Mouse (Mus musculus): ENCODE measurements around the gene Pgbd5. TPM values are rescaled to one million over a fixed set of nuclear protein-coding genes. Genes with fewer than 3 reads are reported as not detected.

Pgbd5 gene
- polyA plus RNA-seq, 1 experiment from 2014 or later, result 12.2 TPM

DNA sequence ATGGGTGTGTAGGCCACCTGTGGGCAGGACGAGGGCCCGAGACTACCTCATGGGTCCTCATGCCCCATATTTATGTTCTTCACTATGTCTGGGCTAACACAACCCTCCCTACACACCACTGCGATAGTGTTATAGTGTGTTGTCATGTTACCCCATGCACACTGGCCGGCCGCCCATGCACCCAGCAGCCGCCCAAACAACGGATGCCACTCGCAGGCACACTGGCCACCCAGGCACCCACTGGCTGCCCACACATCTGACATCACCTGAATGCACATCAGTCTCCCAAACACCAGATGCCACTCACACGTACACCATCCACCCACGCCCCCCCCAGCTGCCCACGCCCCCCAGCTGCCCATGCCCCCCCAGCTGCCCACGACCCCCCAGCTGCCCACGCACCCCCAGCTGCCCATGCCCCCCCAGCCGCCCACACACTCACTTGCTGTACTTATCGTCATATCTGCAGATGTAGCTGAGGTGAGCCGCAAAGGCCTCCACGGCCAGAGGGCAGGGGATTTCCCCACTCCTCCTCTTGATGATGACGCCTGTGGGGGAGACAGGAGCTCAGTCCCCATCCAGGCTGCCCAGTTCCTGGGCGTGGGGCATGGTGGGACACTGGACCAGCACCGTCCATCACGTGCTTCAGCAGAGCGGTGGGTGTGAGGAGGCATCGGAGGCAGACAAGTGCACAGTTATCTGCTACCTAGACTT lies 67.9 kb downstream of the Pgbd5 start:
- H3K36me3 ChIP-seq (ENCODE audit: control insufficient read depth, insufficient read depth, low read length), result peaks cover 12% of the 10 kb centered on the region; the same call in 1 of the 2 replicates
- H3K27ac ChIP-seq (ENCODE audit: low read length), result no peak overlapping the region
- no peaks in the 10 kb centered on the region for H3K27me3 ChIP-seq (ENCODE audit: control insufficient read depth, insufficient read depth, low read depth, low read length)
- H3K4me3 ChIP-seq (ENCODE audit: low read depth, low read length), result no peak overlapping the region
- H3K9me3 ChIP-seq (replicated peaks; ENCODE audit: control insufficient read depth, low read length, poor library complexity, severe bottlenecking), result no peaks in the 10 kb centered on the region
- no peak overlapping the region for H3K4me2 ChIP-seq (ENCODE audit: low read length)
- H3K4me1 ChIP-seq (ENCODE audit: control insufficient read depth, insufficient read depth, low read length), result no peaks in the 10 kb centered on the region
- no peak overlapping the region for H3K9ac ChIP-seq (ENCODE audit: low read depth, low read length)
- ATAC-seq, result peak; percentile 41; the same call in 1 of the 2 replicates
- 88% methylated on average over 20 of the region's 23 CpGs for whole genome bisulfite sequencing

DNA sequence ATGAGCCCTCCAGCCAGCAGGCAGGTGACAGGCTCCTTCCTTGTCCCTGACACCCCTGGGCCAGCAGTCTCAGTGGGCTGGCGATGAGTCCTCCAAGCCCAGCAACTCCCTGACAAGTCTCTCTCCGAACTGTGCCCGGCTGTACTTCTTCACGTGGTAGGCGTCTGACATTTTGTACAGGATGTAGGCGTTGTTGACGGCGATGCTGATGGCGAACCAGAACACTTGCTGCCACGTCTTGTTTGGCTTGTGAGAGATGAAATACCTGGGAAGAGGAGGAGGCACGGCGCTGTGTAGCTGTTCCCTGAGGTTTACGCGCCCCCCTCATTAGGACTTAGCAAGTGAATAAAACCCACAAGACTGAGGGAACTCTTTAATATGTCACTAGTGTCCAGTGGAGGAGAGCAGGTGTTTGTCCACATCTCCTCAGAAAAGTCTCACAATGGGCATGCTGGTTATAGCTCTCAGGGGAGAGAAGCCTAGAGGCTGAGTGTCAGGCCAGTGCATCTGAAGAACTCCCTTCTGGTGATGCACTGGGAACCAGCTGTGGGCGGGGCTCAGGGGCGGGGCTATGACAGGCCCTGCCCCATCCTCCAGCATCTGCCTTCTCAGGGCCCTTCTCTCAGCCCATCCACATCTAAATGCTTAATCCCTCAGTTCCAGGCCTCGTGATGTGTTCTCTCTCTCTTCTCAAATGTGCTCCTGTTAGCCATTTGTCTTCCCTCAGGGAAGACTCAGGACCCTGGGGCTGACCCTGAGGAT lies 68.9 kb downstream of the Pgbd5 start:
- 79% methylated on average over 17 of the region's 17 CpGs for WGBS
- H3K9ac ChIP-seq (ENCODE audit: low read depth, low read length), result no peak overlapping the region
- no peaks in the 10 kb centered on the region for H3K4me1 ChIP-seq (ENCODE audit: control insufficient read depth, insufficient read depth, low read length)
- H3K4me2 ChIP-seq (ENCODE audit: low read length), result no peak overlapping the region
- H3K27ac ChIP-seq (ENCODE audit: low read length), result no peak overlapping the region
- no peak for ATAC-seq
- H3K9me3 ChIP-seq (replicated peaks; ENCODE audit: control insufficient read depth, low read length, poor library complexity, severe bottlenecking), result no peaks in the 10 kb centered on the region
- no peak overlapping the region for H3K4me3 ChIP-seq (ENCODE audit: low read depth, low read length)
- no peaks in the 10 kb centered on the region for H3K27me3 ChIP-seq (ENCODE audit: control insufficient read depth, insufficient read depth, low read depth, low read length)
- peaks cover 12% of the 10 kb centered on the region; the same call in 1 of the 2 replicates for H3K36me3 ChIP-seq (ENCODE audit: control insufficient read depth, insufficient read depth, low read length)

DNA sequence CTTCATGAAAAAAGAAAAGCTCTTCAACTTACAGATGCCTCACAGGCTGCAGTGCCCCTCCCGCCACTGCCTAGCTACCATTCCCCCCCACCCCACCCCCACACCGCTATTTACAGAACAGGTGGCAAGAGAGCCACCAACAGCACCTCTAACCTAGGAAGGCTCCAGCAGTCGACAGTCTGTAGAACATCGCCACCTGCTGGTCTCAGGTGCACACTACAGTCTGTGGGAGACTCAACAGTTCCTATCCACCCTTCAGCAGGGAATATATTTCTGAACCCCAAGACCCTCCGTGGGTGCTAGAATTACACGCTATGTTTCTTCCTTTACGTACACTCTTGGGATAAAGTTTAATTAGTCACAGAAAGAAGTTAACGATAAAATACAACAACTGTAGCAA lies 71.2 kb downstream of the Pgbd5 start:
- Histone ChIP-seq H3K4me2 (ENCODE audit: low read length) (no peak overlapping the region), H3K9ac (ENCODE audit: low read depth, low read length) (no peak overlapping the region), H3K36me3 (ENCODE audit: control insufficient read depth, insufficient read depth, low read length) (peaks cover 10% of the 10 kb centered on the region; the same call in 1 of the 2 replicates), H3K27ac (ENCODE audit: low read length) (no peak overlapping the region), H3K9me3 (replicated peaks; ENCODE audit: control insufficient read depth, low read length, poor library complexity, severe bottlenecking) (no peaks in the 10 kb centered on the region), H3K4me1 (ENCODE audit: control insufficient read depth, insufficient read depth, low read length) (no peaks in the 10 kb centered on the region), H3K27me3 (ENCODE audit: control insufficient read depth, insufficient read depth, low read depth, low read length) (no peaks in the 10 kb centered on the region), H3K4me3 (ENCODE audit: low read depth, low read length) (no peak overlapping the region)
- no peak for ATAC-seq
- WGBS, result 14% methylated on average over 8 of the region's 8 CpGs

DNA sequence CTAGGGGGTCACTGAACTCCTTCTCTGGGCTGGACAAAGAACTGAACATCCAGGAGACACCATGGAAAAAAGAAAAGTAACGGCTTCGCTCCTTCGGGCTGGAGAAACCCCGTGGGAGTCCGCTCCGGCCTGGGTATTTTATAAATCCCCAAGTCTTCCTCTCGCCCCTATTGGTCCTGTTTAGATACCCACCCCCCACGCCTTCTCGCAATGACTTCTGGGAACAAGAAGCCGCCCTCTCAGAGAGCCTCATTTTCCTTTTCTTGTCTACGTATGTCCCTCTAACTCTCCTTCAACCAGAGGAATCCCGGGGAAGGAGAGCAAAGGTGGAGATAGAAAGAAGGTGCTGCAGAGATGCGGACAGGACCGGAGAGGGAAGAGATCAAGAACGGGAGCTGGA lies 76.1 kb downstream of the Pgbd5 start:
- Histone ChIP-seq H3K36me3 (ENCODE audit: control insufficient read depth, insufficient read depth, low read length) (peaks cover 7% of the 10 kb centered on the region; the same call in 1 of the 2 replicates), H3K4me1 (ENCODE audit: control insufficient read depth, insufficient read depth, low read length) (no peaks in the 10 kb centered on the region), H3K9me3 (replicated peaks; ENCODE audit: control insufficient read depth, low read length, poor library complexity, severe bottlenecking) (no peaks in the 10 kb centered on the region), H3K27me3 (ENCODE audit: control insufficient read depth, insufficient read depth, low read depth, low read length) (no peaks in the 10 kb centered on the region), H3K27ac (ENCODE audit: low read length) (no peak overlapping the region), H3K9ac (ENCODE audit: low read depth, low read length) (no peak overlapping the region), H3K4me3 (ENCODE audit: low read depth, low read length) (no peak overlapping the region), H3K4me2 (ENCODE audit: low read length) (no peak overlapping the region)
- ATAC-seq, result no peak
- WGBS, result 94% methylated on average over 15 of the region's 15 CpGs

DNA sequence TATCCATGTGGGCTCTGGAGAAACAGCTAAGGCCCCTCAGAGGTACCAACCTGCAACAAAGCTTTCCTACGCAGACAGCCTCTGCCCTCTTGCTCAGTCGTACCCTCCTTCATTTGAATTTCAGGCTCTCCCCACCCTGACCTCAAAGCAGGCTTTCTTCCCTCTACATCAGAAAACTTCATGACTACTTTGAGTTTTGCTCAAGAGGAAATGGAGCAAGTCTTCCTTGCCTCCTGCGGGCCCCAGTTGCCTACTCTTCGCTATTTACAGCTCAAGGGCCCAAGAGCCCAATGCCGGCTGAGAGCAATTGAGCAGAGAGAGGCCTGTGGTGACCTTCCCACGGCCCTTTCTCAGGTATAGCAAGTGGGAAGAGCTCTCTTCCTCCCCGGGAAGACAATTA lies 76.9 kb downstream of the Pgbd5 start:
- WGBS, result 85% methylated on average over 7 of the region's 7 CpGs
- peaks cover 7% of the 10 kb centered on the region; the same call in 1 of the 2 replicates for H3K36me3 ChIP-seq (ENCODE audit: control insufficient read depth, insufficient read depth, low read length)
- ATAC-seq, result no peak
- no peak overlapping the region for H3K27ac ChIP-seq (ENCODE audit: low read length)
- no peak overlapping the region for H3K9ac ChIP-seq (ENCODE audit: low read depth, low read length)
- H3K27me3 ChIP-seq (ENCODE audit: control insufficient read depth, insufficient read depth, low read depth, low read length), result no peaks in the 10 kb centered on the region
- H3K9me3 ChIP-seq (replicated peaks; ENCODE audit: control insufficient read depth, low read length, poor library complexity, severe bottlenecking), result no peaks in the 10 kb centered on the region
- no peaks in the 10 kb centered on the region for H3K4me1 ChIP-seq (ENCODE audit: control insufficient read depth, insufficient read depth, low read length)
- H3K4me2 ChIP-seq (ENCODE audit: low read length), result no peak overlapping the region
- no peak overlapping the region for H3K4me3 ChIP-seq (ENCODE audit: low read depth, low read length)

DNA sequence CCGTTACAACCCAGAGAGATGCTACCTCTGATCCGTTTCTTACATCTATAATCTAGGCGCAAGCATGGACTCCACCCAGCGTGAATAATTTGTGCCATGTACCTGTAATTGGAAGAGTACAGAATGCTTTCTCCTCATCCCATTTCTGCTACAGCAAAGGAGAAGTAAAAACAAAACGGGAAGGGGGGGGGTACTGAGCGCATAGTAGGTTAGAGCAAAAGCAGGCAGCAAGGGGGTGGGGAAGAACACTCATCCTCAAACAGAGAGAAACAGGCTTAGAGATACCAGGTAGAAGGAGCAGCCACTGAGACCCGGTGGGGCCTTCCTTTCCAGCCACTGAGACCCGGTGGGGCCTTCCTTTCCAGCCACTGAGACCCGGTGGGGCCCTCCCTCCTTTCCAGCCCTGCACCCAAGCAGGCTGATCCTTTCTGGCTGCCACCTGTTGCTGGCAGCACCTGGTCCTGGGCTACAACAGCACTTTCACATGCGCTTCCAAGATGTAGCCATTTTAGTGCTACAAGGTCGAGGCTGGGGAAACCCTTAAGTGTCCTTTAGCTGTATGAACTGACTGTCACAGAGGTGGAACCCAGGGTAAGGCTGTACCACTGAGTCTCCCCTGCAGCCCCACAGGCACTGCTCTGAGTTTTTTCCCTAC lies 77.6 kb downstream of the Pgbd5 start:
- no peak overlapping the region for H3K4me3 ChIP-seq (ENCODE audit: low read depth, low read length)
- no peak overlapping the region for H3K4me2 ChIP-seq (ENCODE audit: low read length)
- no peak overlapping the region for H3K9ac ChIP-seq (ENCODE audit: low read depth, low read length)
- no peaks in the 10 kb centered on the region for H3K9me3 ChIP-seq (replicated peaks; ENCODE audit: control insufficient read depth, low read length, poor library complexity, severe bottlenecking)
- H3K27me3 ChIP-seq (ENCODE audit: control insufficient read depth, insufficient read depth, low read depth, low read length), result no peaks in the 10 kb centered on the region
- 86% methylated on average over 11 of the region's 11 CpGs for WGBS
- H3K36me3 ChIP-seq (ENCODE audit: control insufficient read depth, insufficient read depth, low read length), result 0 out of 2 replicates have a peak, but pooled peaks cover under 1% of the 10 kb centered on the region
- ATAC-seq, result no peak
- H3K27ac ChIP-seq (ENCODE audit: low read length), result no peak overlapping the region
- no peaks in the 10 kb centered on the region for H3K4me1 ChIP-seq (ENCODE audit: control insufficient read depth, insufficient read depth, low read length)

DNA sequence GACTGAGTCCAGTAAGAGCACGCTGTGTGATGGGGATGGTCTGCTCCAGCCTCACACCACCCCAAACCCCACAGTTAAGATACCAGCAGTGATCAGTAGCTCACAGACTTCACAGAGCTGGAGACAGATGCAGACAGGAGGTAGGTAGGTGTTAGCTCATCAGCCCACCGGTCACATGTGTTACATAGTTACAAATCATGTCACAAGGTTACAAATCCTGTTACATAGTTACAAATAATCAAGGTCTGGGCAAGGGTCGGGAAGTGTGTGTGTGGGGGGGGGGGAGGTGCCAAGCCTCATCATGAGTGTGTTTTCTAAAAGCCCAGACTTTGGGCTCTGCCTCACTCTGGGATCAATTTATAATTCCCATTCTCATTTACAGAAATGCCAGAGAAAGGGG lies 78.5 kb downstream of the Pgbd5 start:
- Histone ChIP-seq H3K9me3 (replicated peaks; ENCODE audit: control insufficient read depth, low read length, poor library complexity, severe bottlenecking) (no peaks in the 10 kb centered on the region), H3K27ac (ENCODE audit: low read length) (no peak overlapping the region), H3K4me2 (ENCODE audit: low read length) (no peak overlapping the region), H3K4me3 (ENCODE audit: low read depth, low read length) (no peak overlapping the region), H3K9ac (ENCODE audit: low read depth, low read length) (no peak overlapping the region), H3K4me1 (ENCODE audit: control insufficient read depth, insufficient read depth, low read length) (no peaks in the 10 kb centered on the region), H3K27me3 (ENCODE audit: control insufficient read depth, insufficient read depth, low read depth, low read length) (no peaks in the 10 kb centered on the region), H3K36me3 (ENCODE audit: control insufficient read depth, insufficient read depth, low read length) (no peaks in the 10 kb centered on the region)
- ATAC-seq, result no peak
- WGBS, result 84% methylated on average over 3 of the region's 3 CpGs

DNA sequence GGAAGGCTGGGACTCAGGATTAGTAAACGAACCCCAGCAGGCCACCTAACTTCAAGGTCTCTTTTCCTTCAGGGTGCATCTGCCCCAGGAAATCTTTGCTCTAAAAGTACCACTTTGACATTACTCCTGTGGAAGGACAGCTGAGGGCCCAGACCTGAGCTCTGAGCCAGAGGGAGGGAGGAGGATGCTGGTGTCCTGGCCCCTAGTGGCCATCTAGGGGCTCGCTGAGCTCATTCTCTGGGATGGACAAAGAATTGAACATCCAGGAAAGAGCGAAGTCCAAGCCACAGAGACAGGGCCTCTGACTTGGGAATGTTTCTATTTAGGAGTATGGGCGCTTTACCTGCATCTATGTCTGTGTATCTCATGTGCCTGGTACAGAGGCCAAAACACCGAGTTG lies 87.8 kb downstream of the Pgbd5 start:
- ATAC-seq, result no peak
- Histone ChIP-seq H3K27ac (ENCODE audit: low read length) (no peak overlapping the region), H3K36me3 (ENCODE audit: control insufficient read depth, insufficient read depth, low read length) (no peaks in the 10 kb centered on the region), H3K27me3 (ENCODE audit: control insufficient read depth, insufficient read depth, low read depth, low read length) (no peaks in the 10 kb centered on the region), H3K4me2 (ENCODE audit: low read length) (no peak overlapping the region), H3K4me3 (ENCODE audit: low read depth, low read length) (no peak overlapping the region), H3K9me3 (replicated peaks; ENCODE audit: control insufficient read depth, low read length, poor library complexity, severe bottlenecking) (no peaks in the 10 kb centered on the region), H3K9ac (ENCODE audit: low read depth, low read length) (no peak overlapping the region), H3K4me1 (ENCODE audit: control insufficient read depth, insufficient read depth, low read length) (no peaks in the 10 kb centered on the region)
- WGBS, result 66% methylated on average over 5 of the region's 5 CpGs

DNA sequence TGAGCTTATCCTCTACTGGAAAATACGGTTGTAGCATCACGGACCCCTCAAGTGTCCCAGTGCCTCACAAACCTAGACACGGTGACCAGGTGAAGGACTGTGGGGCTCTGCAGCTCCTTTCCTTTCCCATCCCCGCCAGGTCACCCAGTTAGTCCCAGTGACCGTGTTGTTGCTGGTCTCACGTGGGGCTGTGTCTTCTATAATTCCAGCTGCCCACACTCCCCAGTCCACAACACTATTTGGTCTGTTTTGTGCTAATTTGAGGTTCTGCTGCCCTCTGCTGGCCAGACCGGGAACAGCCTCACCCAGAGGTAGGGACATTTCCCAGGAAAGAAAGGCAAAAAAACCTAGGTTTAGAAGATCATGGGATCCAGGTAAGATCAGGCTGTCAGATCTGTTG lies 89.8 kb downstream of the Pgbd5 start:
- WGBS, result 40% methylated on average over 7 of the region's 7 CpGs
- no peaks in the 10 kb centered on the region for H3K9me3 ChIP-seq (replicated peaks; ENCODE audit: control insufficient read depth, low read length, poor library complexity, severe bottlenecking)
- no peaks in the 10 kb centered on the region for H3K27me3 ChIP-seq (ENCODE audit: control insufficient read depth, insufficient read depth, low read depth, low read length)
- peak; percentile 40; the same call in 1 of the 2 replicates for ATAC-seq
- H3K9ac ChIP-seq (ENCODE audit: low read depth, low read length), result no peak overlapping the region
- H3K36me3 ChIP-seq (ENCODE audit: control insufficient read depth, insufficient read depth, low read length), result peaks cover 4% of the 10 kb centered on the region; the same call in 1 of the 2 replicates
- no peak overlapping the region for H3K4me3 ChIP-seq (ENCODE audit: low read depth, low read length)
- H3K4me1 ChIP-seq (ENCODE audit: control insufficient read depth, insufficient read depth, low read length), result no peaks in the 10 kb centered on the region
- no peak overlapping the region for H3K4me2 ChIP-seq (ENCODE audit: low read length)
- H3K27ac ChIP-seq (ENCODE audit: low read length), result no peak overlapping the region
